Mouse (Mus musculus): ENCODE data around the gene Gm3752. TPM values are rescaled to one million over a fixed set of nuclear protein-coding genes. Genes with fewer than 3 reads are reported as not detected.
"Not testable (repeated sequence)": the region's sequence is repeated elsewhere in the genome, so short reads cannot be mapped to it uniquely, and the experiment has no call there.

Gm3752 gene
- polyA plus RNA-seq (2014; fragmentation: Nextera tagmentation; extraction: Ambion mirVana): 14.9 and 18.1 TPM in 2 replicates

DNA sequence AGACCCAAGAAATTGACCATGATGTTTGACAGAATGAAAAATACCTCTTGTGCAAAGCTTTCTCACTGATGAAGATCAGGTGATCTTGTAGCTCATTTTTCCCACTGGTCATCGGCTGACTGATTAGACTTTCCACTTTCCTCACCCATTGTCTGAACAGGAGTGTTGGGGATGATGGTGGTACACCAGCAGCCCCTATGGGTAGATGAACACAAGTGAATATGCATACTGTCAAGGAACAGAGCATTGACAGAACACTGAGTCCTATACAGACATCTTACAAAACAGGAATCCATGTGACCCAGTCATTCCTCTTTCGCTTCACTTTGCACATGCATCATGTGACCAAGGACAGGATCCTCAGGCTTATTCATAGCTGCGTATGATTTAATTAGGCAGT, at the start of gene Gm3752:
Gene Gm3752 (minus strand): TSS at position 101 of the 400 bp plus-strand sequence.
- 73% methylated on average over 1 of the region's 3 CpGs for WGBS
- H3K36me3 ChIP-seq (ENCODE audit: control insufficient read depth, insufficient read depth, low read length); H3K9me3 ChIP-seq (ENCODE audit: control insufficient read depth, low read length); H3K4me3 ChIP-seq (replicated peaks; ENCODE audit: low read depth, low read length); H3K4me2 ChIP-seq (ENCODE audit: low read length); H3K4me1 ChIP-seq (ENCODE audit: control insufficient read depth, insufficient read depth, low read length); ATAC-seq (ENCODE audit: low FRiP score, low TSS enrichment); H3K27ac ChIP-seq (replicated peaks; ENCODE audit: low read depth, low read length); DNase-seq; H3K9ac ChIP-seq (replicated peaks; ENCODE audit: low read length); H3K27me3 ChIP-seq (ENCODE audit: control insufficient read depth, insufficient read depth, low read length): not testable (repeated sequence)

DNA sequence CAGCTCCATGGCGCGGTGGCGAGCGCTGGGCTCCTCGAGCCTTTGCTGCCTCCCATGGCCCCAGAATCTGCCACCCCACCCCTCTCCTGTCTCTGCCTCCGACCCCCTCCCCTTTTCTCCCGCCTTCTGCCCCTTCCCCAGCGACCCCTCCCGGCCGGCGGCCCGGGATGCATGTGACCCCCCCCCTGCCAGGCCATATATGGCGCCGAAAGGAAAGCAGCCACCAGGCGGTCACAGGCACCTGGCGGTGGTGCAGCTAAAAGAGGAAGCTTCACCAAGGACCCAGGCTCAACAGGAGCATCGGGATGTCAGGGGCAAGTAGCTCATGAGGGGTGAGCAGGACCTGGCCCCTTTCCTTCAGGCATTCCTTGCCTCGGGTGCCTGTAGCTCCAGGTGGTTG, 5.2 kb upstream of the Gm3752 start:
- H3K4me2 ChIP-seq (ENCODE audit: low read length): peak overlapping the region; percentile 48
- ATAC-seq (ENCODE audit: low FRiP score, low TSS enrichment); H3K9me3 ChIP-seq (ENCODE audit: control insufficient read depth, low read length); H3K4me1 ChIP-seq (ENCODE audit: control insufficient read depth, insufficient read depth, low read length); H3K36me3 ChIP-seq (ENCODE audit: control insufficient read depth, insufficient read depth, low read length); H3K27me3 ChIP-seq (ENCODE audit: control insufficient read depth, insufficient read depth, low read length); H3K27ac ChIP-seq (replicated peaks; ENCODE audit: low read depth, low read length): not testable (repeated sequence)
- peak overlapping the region; percentile 46; the same call in 1 of the 2 replicates for H3K9ac ChIP-seq (replicated peaks; ENCODE audit: low read length)
- DNase-seq: peak; percentile 42
- 0% methylated on average over 13 of the region's 18 CpGs for WGBS
- H3K4me3 ChIP-seq (replicated peaks; ENCODE audit: low read depth, low read length): peak overlapping the region; percentile 33

DNA sequence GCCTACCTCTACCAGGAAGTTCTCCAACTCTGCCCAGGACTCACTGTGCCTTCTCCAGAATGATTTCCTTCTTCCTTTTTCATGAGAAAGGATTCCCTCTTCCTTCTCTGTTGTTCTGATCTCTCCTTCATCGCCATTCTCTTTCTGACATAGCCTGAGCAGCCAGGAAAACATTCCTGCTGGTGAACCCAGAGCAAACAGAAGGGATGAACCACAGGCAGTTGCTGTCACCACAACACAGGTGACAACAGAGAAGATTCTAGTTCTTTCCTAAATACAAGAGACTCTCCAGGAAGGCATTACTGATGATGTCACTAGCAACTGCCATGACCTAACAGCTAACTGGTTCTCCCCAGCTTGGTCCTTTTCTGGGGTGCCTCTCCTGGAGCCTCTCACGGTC, 32.7 kb downstream of the Gm3752 start, which contains the start of gene Gm3755:
Gene Gm3755 (minus strand): TSS at position 101 of the 400 bp plus-strand sequence.
- H3K36me3 ChIP-seq (ENCODE audit: control insufficient read depth, insufficient read depth, low read length); H3K27me3 ChIP-seq (ENCODE audit: control insufficient read depth, insufficient read depth, low read length); H3K4me3 ChIP-seq (replicated peaks; ENCODE audit: low read depth, low read length); H3K4me2 ChIP-seq (ENCODE audit: low read length); H3K9me3 ChIP-seq (ENCODE audit: control insufficient read depth, low read length); H3K4me1 ChIP-seq (ENCODE audit: control insufficient read depth, insufficient read depth, low read length); H3K9ac ChIP-seq (replicated peaks; ENCODE audit: low read length); H3K27ac ChIP-seq (replicated peaks; ENCODE audit: low read depth, low read length); DNase-seq; ATAC-seq (ENCODE audit: low FRiP score, low TSS enrichment): not testable (repeated sequence)
- WGBS: no CpG with 5 or more reads among the region's 2 CpGs

DNA sequence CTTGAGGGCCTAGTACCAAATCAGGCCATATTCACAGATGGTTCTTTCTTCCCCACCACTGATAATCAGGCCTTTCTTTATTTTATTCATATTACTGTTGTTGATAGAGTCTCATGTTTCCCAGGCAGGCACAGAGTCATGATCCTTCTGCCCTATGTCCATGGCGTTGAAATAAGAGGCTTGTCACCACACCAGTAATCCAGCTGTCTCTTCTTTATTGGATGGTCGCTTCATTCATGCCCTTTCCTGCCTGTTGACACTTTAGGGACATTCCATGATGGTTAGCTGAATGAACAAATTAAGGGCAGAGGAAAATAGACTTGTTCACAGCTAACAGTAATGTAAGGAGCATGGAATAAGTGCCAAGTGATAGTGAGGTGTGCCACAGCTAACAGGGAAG, 61.1 kb downstream of the Gm3752 start:
- not testable (repeated sequence) for ATAC-seq (ENCODE audit: low FRiP score, low TSS enrichment); H3K4me2 ChIP-seq (ENCODE audit: low read length); H3K27ac ChIP-seq (replicated peaks; ENCODE audit: low read depth, low read length); H3K9ac ChIP-seq (replicated peaks; ENCODE audit: low read length); H3K4me1 ChIP-seq (ENCODE audit: control insufficient read depth, insufficient read depth, low read length); H3K27me3 ChIP-seq (ENCODE audit: control insufficient read depth, insufficient read depth, low read length); H3K4me3 ChIP-seq (replicated peaks; ENCODE audit: low read depth, low read length); DNase-seq; H3K9me3 ChIP-seq (ENCODE audit: control insufficient read depth, low read length); H3K36me3 ChIP-seq (ENCODE audit: control insufficient read depth, insufficient read depth, low read length)
- WGBS: 81% methylated on average over 2 of the region's 2 CpGs

Other genes with a start within 250 kb of the Gm3752 start
- gene Gm3727, start 219.0 kb downstream of the Gm3752 start, polyA plus RNA-seq (2014; fragmentation: Nextera tagmentation; extraction: Ambion mirVana): not detected in 2 replicates
- 6.0 and 6.6 TPM in 2 replicates for gene Gm3739, start 168.7 kb downstream of the Gm3752 start, polyA plus RNA-seq (2014; fragmentation: Nextera tagmentation; extraction: Ambion mirVana)
- gene Gm5797, start 151.4 kb downstream of the Gm3752 start, polyA plus RNA-seq (2014; fragmentation: Nextera tagmentation; extraction: Ambion mirVana): not detected in 2 replicates
- not detected in 2 replicates for gene Gm8374, start 118.6 kb downstream of the Gm3752 start, polyA plus RNA-seq (2014; fragmentation: Nextera tagmentation; extraction: Ambion mirVana)
- 0.16 TPM in 1 of 2 replicates, not detected in the other for gene Gm3755, start 32.8 kb downstream of the Gm3752 start, polyA plus RNA-seq (2014; fragmentation: Nextera tagmentation; extraction: Ambion mirVana)
- 5.3 and 9.4 TPM in 2 replicates for gene Gm3558, start 84.8 kb upstream of the Gm3752 start, polyA plus RNA-seq (2014; fragmentation: Nextera tagmentation; extraction: Ambion mirVana)
- gene Gm10338, start 111.8 kb upstream of the Gm3752 start, polyA plus RNA-seq (2014; fragmentation: Nextera tagmentation; extraction: Ambion mirVana): not detected in 2 replicates
- gene Gm10128, start 160.2 kb upstream of the Gm3752 start, polyA plus RNA-seq (2014; fragmentation: Nextera tagmentation; extraction: Ambion mirVana): not detected in 2 replicates